ENCODE assay signal across 8 mouse cellular contexts in genomic region chr4:149571651-149572149, GRCm38 (mm10). TPM values are rescaled to one million over a fixed set of nuclear protein-coding genes. Genes with fewer than 3 reads are reported as not detected.
DNase-seq lines count a peak whose midpoint lies in the region; ATAC-seq and TF ChIP-seq lines count a peak whose summit lies in the region.
"Had no signal": no experiment of that assay in that cellular context is flagged by ENCODE, and none has a peak within 500 bp of the region (broad histone marks: within the 10 kb centered on the region; RNA-seq: fewer than 3 reads in every experiment).

No protein-coding gene starts in this region.

- peak overlapping the region; percentile 41 for H3K4me2 ChIP-seq in heart, postnatal 0 days (ENCODE audit: low read depth, low read length)
- H3K4me2 ChIP-seq in lung, embryonic 15.5 days: peak overlapping the region; percentile 24; the same call in 1 of the 2 replicates
- H3K4me2 ChIP-seq: midbrain, embryonic 12.5 days had no signal

- H3K36me3 ChIP-seq in heart, postnatal 0 days (replicated peaks; ENCODE audit: control insufficient read depth, insufficient read depth, low read length): no peaks in the 10 kb centered on the region
- no peaks in the 10 kb centered on the region for H3K36me3 ChIP-seq in lung, embryonic 15.5 days
- H3K36me3 ChIP-seq: midbrain, embryonic 12.5 days had no signal

- H3K4me3 ChIP-seq in heart, postnatal 0 days (ENCODE audit: low read depth, low read length): no peak overlapping the region
- H3K4me3 ChIP-seq in lung, embryonic 15.5 days: no peak overlapping the region
- H3K4me3 ChIP-seq: midbrain, embryonic 12.5 days had no signal

- no peak for TF ChIP-seq CTCF in heart, postnatal 0 days (IDR thresholded peaks at IDR 0.05; ENCODE audit: low read depth)

- peak; percentile 43 for ATAC-seq in heart, postnatal 0 days (ENCODE audit: insufficient read depth, low read depth)
- peak; percentile 43 for ATAC-seq in lung, embryonic 15.5 days (ENCODE audit: borderline replicate concordance, extremely low read depth, low FRiP score, low TSS enrichment)

- H3K4me1 ChIP-seq in heart, postnatal 0 days (ENCODE audit: control insufficient read depth, insufficient read depth): peaks cover 19% of the 10 kb centered on the region
- H3K4me1 ChIP-seq in lung, embryonic 15.5 days: peaks cover 62% of the 10 kb centered on the region

- no peaks in the 10 kb centered on the region for H3K9me3 ChIP-seq in heart, postnatal 0 days (replicated peaks; ENCODE audit: control insufficient read depth, low read length)
- H3K9me3 ChIP-seq in lung, embryonic 15.5 days: no peaks in the 10 kb centered on the region
- H3K9me3 ChIP-seq: midbrain, embryonic 12.5 days had no signal

- 24% methylated on average over 8 of the region's 8 CpGs for WGBS in heart, postnatal 0 days
- 27% methylated on average over 8 of the region's 8 CpGs for WGBS in lung, embryonic 15.5 days

- peaks cover 30% of the 10 kb centered on the region for H3K27me3 ChIP-seq in heart, postnatal 0 days (ENCODE audit: control insufficient read depth, insufficient read depth, low read length)
- H3K27me3 ChIP-seq in lung, embryonic 15.5 days: no peaks in the 10 kb centered on the region

- no peak for TF ChIP-seq EP300 in heart, postnatal 0 days (IDR thresholded peaks at IDR 0.05; ENCODE audit: low read depth)

- H3K9ac ChIP-seq in heart, postnatal 0 days (replicated peaks; ENCODE audit: low read depth, low read length): no peak overlapping the region
- H3K9ac ChIP-seq in lung, embryonic 15.5 days: peak overlapping the region; percentile 13; the same call in 1 of the 2 replicates

- peak; percentile 62 for DNase-seq in adrenal gland, adult 2 months
- peak; percentile 56 to 65 for DNase-seq in cerebellum, adult 18-20 months
- peak; percentile 40 for DNase-seq in heart, postnatal 0 days (ENCODE audit: low spot score)
- no peak for DNase-seq in thymus, postnatal 0 days (ENCODE audit: low spot score)
- no peak for DNase-seq in right cerebral cortex, postnatal 14 days
- DNase-seq in gastrocnemius, postnatal 4 days (ENCODE audit: low spot score in 2 of 2): no peak

- H3K27ac ChIP-seq in heart, postnatal 0 days (ENCODE audit: low read depth): peak overlapping the region; percentile 38; the same call in 1 of the 2 replicates
- H3K27ac ChIP-seq in lung, embryonic 15.5 days: peak overlapping the region; percentile 87
- H3K27ac ChIP-seq: midbrain, embryonic 12.5 days had no signal

RNA-seq across cellular contexts. Expression of gene Clstn1, which starts 14.6 kb away (rescaled TPM):
- total RNA-seq in adrenal gland, adult 2 months (2021): 100 to 1,000 TPM in 1 of 2 experiments, 10 to 100 TPM in 1; 98.4 to 110 TPM
- polyA plus RNA-seq in adrenal gland, adult 2 months (2012; rRNA removed): 44.5 and 48.8 TPM in 2 replicates
- total RNA-seq in heart, postnatal 0 days (2014; rRNA removed; ENCODE audit: low replicate concordance): 32.1 and 37.9 TPM in 2 replicates
- 12.6 and 14.3 TPM in 2 replicates for polyA plus RNA-seq in heart, postnatal 0 days (2015; fragmentation: Nextera tagmentation; extraction: Ambion mirVana)
- 51.1 and 56.2 TPM in 2 replicates for polyA plus RNA-seq in lung, embryonic 15.5 days (2015; fragmentation: Nextera tagmentation; extraction: Ambion mirVana)
- 20.4 and 21.1 TPM in 2 replicates for polyA plus RNA-seq in thymus, postnatal 0 days (2015; fragmentation: Nextera tagmentation; extraction: Ambion mirVana)
- 10 to 100 TPM; 78.9 to 80.6 TPM for total RNA-seq in gastrocnemius, postnatal 4 days (2021)

RNA-seq across cellular contexts. Expression of gene Ctnnbip1, which starts 53.7 kb away (rescaled TPM):
- total RNA-seq in adrenal gland, adult 2 months (2021): 10 to 100 TPM; 19.4 to 25.3 TPM
- polyA plus RNA-seq in adrenal gland, adult 2 months (2012; rRNA removed): 26.2 and 26.4 TPM in 2 replicates
- 31.8 and 35.9 TPM in 2 replicates for total RNA-seq in heart, postnatal 0 days (2014; rRNA removed; ENCODE audit: low replicate concordance)
- polyA plus RNA-seq in heart, postnatal 0 days (2015; fragmentation: Nextera tagmentation; extraction: Ambion mirVana): 46.3 and 53.6 TPM in 2 replicates
- polyA plus RNA-seq in lung, embryonic 15.5 days (2015; fragmentation: Nextera tagmentation; extraction: Ambion mirVana): 57.9 and 61.0 TPM in 2 replicates
- polyA plus RNA-seq in thymus, postnatal 0 days (2015; fragmentation: Nextera tagmentation; extraction: Ambion mirVana): 25.6 and 28.3 TPM in 2 replicates
- total RNA-seq in gastrocnemius, postnatal 4 days (2021): 100 to 1,000 TPM in 1 of 2 experiments, 10 to 100 TPM in 1; 93.5 to 100 TPM

Comparison
In these comparisons a context has a peak if more than half of its experiments do, and no peak if none do; other contexts are left out.
1. DNase-seq: peak in adrenal gland, adult 2 months (single experiment), cerebellum, adult 18-20 months (2 of 2) and heart, postnatal 0 days (single experiment); none in thymus, postnatal 0 days (single experiment), right cerebral cortex, postnatal 14 days (single experiment) and gastrocnemius, postnatal 4 days (0 of 2).